Mouse (Mus musculus): ENCODE measurements around the gene Scube2. TPM values are rescaled to one million over a fixed set of nuclear protein-coding genes. Genes with fewer than 3 reads are reported as not detected.

Scube2 gene
- total and polyA plus RNA-seq, 3 experiments, result not detected

- H3K27me3 ChIP-seq (replicated peaks), result no peaks in the 10 kb centered on the region
- DNase-seq (ENCODE audit: extremely low read depth), result no peak
- no peak overlapping the region for H3K4me2 ChIP-seq (ENCODE audit: insufficient read depth, low read depth, poor library complexity, severe bottlenecking)
- H3K79me2 ChIP-seq (replicated peaks; ENCODE audit: control insufficient read depth, extremely low read depth, insufficient read depth, poor library complexity, severe bottlenecking), result no peaks in the 10 kb centered on the region
- no peak overlapping the region for H3K9ac ChIP-seq (ENCODE audit: insufficient read depth, low read depth)
- no peaks in the 10 kb centered on the region for H3K9me3 ChIP-seq (replicated peaks; ENCODE audit: low read length)
- dilution Hi-C loops (cut with MboI; ENCODE audit: extremely low pct_ligation_motif_present, extremely low pct_unique_long_range_greater_than_20kb, low sequenced_read_pairs) (no loop called here), in situ Hi-C loops (cut with MboI; ENCODE audit: low pct_ligation_motif_present, low pct_unique_long_range_greater_than_20kb, low sequenced_read_pairs) (no loop called here)
- H3K4me1 ChIP-seq (ENCODE audit: control insufficient read depth in 1 of 2, insufficient read depth in 2 of 2), result peaks cover 5 to 20% of the 10 kb centered on the region in 2 experiments; a peak in 3 of 4 replicates
- no peaks in the 10 kb centered on the region for H3K36me3 ChIP-seq (replicated peaks in 1 of 2; ENCODE audit: control insufficient read depth in 1 of 2, insufficient read depth in 1 of 2, low read length in 1 of 2)
- H3K4me3 ChIP-seq (replicated peaks in 1 of 3; ENCODE audit: low read depth in 2 of 3, low read length in 2 of 3, poor library complexity in 1 of 3), result no peak overlapping the region
- no peak overlapping the region for H3K27ac ChIP-seq (ENCODE audit: insufficient read depth, low read depth)
- TF ChIP-seq CTCF (conservative IDR thresholded peaks at IDR 0.05 in 1 of 2, IDR thresholded peaks at IDR 0.05 in 1 of 2; ENCODE audit: low read depth in 2 of 2, low read length in 2 of 2) (no peak), GABPA (IDR thresholded peaks at IDR 0.05; ENCODE audit: insufficient replicate concordance, low read depth, low read length) (no peak), NRF1 (IDR thresholded peaks at IDR 0.05; ENCODE audit: low read depth, low read length) (no peak), ZC3H11A (IDR thresholded peaks at IDR 0.05; ENCODE audit: low read depth, low read length) (no peak), CHD1 (IDR thresholded peaks at IDR 0.05; ENCODE audit: low read depth, low read length) (no peak), BHLHE40 (IDR thresholded peaks at IDR 0.05; ENCODE audit: low read depth, low read length) (no peak), ZKSCAN1 (IDR thresholded peaks at IDR 0.05; ENCODE audit: borderline replicate concordance, low read depth, low read length) (no peak), ZNF384 (IDR thresholded peaks at IDR 0.05; ENCODE audit: low read depth, low read length) (no peak), MEF2A (IDR thresholded peaks at IDR 0.05; ENCODE audit: borderline replicate concordance, low read depth, low read length) (no peak), RAD21 (IDR thresholded peaks at IDR 0.05; ENCODE audit: low read depth, low read length) (no peak), PAX5 (IDR thresholded peaks at IDR 0.05; ENCODE audit: low read length) (no peak), POLR2A (IDR thresholded peaks at IDR 0.05; ENCODE audit: low read depth, low read length) (no peak), SIN3A (IDR thresholded peaks at IDR 0.05; ENCODE audit: low read length) (no peak), RCOR1 (conservative IDR thresholded peaks at IDR 0.05; ENCODE audit: low read depth, low read length) (no peak), SMC3 (IDR thresholded peaks at IDR 0.05; ENCODE audit: low read depth, low read length) (no peak), NELFE (IDR thresholded peaks at IDR 0.05; ENCODE audit: low read depth, low read length) (no peak), EP300 (IDR thresholded peaks at IDR 0.05; ENCODE audit: low read length) (no peak)
These were observed 38.6 kb downstream of the Scube2 start for GRCm38 (mm10) chr7:109826911-109827310.

- DNase-seq (ENCODE audit: extremely low read depth), result no peak
- H3K4me3 ChIP-seq (replicated peaks in 1 of 3; ENCODE audit: low read depth in 2 of 3, low read length in 2 of 3, poor library complexity in 1 of 3), result no peak overlapping the region
- TF ChIP-seq MYC (IDR thresholded peaks at IDR 0.05; ENCODE audit: low read depth, low read length), result no peak
- no peak for TF ChIP-seq ZC3H11A (IDR thresholded peaks at IDR 0.05; ENCODE audit: low read depth, low read length)
- TF ChIP-seq CTCF (conservative IDR thresholded peaks at IDR 0.05 in 1 of 2, IDR thresholded peaks at IDR 0.05 in 1 of 2; ENCODE audit: low read depth in 2 of 2, low read length in 2 of 2), result no peak
- no peak for TF ChIP-seq JUN (IDR thresholded peaks at IDR 0.05; ENCODE audit: insufficient read depth, low read depth, low read length)
- TF ChIP-seq GABPA (IDR thresholded peaks at IDR 0.05; ENCODE audit: insufficient replicate concordance, low read depth, low read length), result no peak
- no peak for TF ChIP-seq MAFK (IDR thresholded peaks at IDR 0.05; ENCODE audit: insufficient replicate concordance, low read length)
- no peak for TF ChIP-seq TCF12 (IDR thresholded peaks at IDR 0.05; ENCODE audit: low read depth, low read length)
- TF ChIP-seq POLR2A (IDR thresholded peaks at IDR 0.05; ENCODE audit: low read depth, low read length), result no peak
- no peak for TF ChIP-seq ETS1 (conservative IDR thresholded peaks at IDR 0.05; ENCODE audit: low read depth, low read length)
- no peak for TF ChIP-seq HCFC1 (IDR thresholded peaks at IDR 0.05; ENCODE audit: low read depth, low read length)
- TF ChIP-seq MAX (IDR thresholded peaks at IDR 0.05; ENCODE audit: low read length), result no peak
- no peak for TF ChIP-seq ELF1 (IDR thresholded peaks at IDR 0.05; ENCODE audit: low read depth, low read length)
- no peak for TF ChIP-seq USF1 (IDR thresholded peaks at IDR 0.05; ENCODE audit: low read depth, low read length)
- TF ChIP-seq UBTF (IDR thresholded peaks at IDR 0.05; ENCODE audit: low read depth, low read length), result no peak
- no peak for TF ChIP-seq BHLHE40 (IDR thresholded peaks at IDR 0.05; ENCODE audit: low read depth, low read length)
- no peak for TF ChIP-seq ZKSCAN1 (IDR thresholded peaks at IDR 0.05; ENCODE audit: borderline replicate concordance, low read depth, low read length)
- no peak overlapping the region for H3K9ac ChIP-seq (ENCODE audit: insufficient read depth, low read depth)
- no peaks in the 10 kb centered on the region for H3K36me3 ChIP-seq (replicated peaks in 1 of 2; ENCODE audit: control insufficient read depth in 1 of 2, insufficient read depth in 1 of 2, low read length in 1 of 2)
- in situ Hi-C loops (cut with MboI; ENCODE audit: low pct_ligation_motif_present, low pct_unique_long_range_greater_than_20kb, low sequenced_read_pairs) (no loop called here), dilution Hi-C loops (cut with MboI; ENCODE audit: extremely low pct_ligation_motif_present, extremely low pct_unique_long_range_greater_than_20kb, low sequenced_read_pairs) (no loop called here)
- no peaks in the 10 kb centered on the region for H3K79me2 ChIP-seq (replicated peaks; ENCODE audit: control insufficient read depth, extremely low read depth, insufficient read depth, poor library complexity, severe bottlenecking)
- no peak overlapping the region for H3K27ac ChIP-seq (ENCODE audit: insufficient read depth, low read depth)
- peaks cover 3 to 14% of the 10 kb centered on the region in 2 experiments; a peak in 3 of 4 replicates for H3K4me1 ChIP-seq (ENCODE audit: control insufficient read depth in 1 of 2, insufficient read depth in 2 of 2)
- H3K27me3 ChIP-seq (replicated peaks), result no peaks in the 10 kb centered on the region
- no peaks in the 10 kb centered on the region for H3K9me3 ChIP-seq (replicated peaks; ENCODE audit: low read length)
- H3K4me2 ChIP-seq (ENCODE audit: insufficient read depth, low read depth, poor library complexity, severe bottlenecking), result no peak overlapping the region
These were observed 40.2 kb downstream of the Scube2 start for GRCm38 (mm10) chr7:109825293-109825692.
